Mouse (Mus musculus) embryo, embryonic 10 days (tissue): Measurements from ENCODE around the gene Zfp827.
"Not testable (repeated sequence)": the region's sequence is repeated elsewhere in the genome, so short reads cannot be mapped to it uniquely, and the experiment has no call there.

ENCODE experiments used
- DNase-seq: peaks from one replicate; pipeline ENCODE4 v3.0.0-alpha.2; 2015; ENCODE audit warnings: low spot score

The Zfp827 gene

DNA sequence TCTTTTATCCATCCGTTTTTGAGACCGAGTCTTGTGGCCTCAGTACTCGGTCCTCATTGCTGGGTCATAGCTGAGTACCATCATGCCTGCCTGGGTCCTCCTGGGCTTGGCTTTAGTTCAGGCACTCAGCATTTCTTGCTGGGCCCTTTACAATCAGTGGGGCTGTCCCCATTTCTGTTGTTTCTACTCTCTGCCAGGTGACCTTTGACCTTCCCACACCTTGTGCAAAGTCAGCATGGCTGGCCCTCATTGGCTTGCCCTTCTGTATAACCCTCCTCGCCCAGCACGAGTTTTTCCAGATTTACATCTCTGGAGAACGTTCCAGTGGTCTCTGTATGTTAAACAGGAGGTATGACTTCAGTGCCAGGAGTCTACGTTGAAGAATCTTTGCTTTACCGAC is 83.2 kb downstream of the Zfp827 start:
- DNase-seq = no peak

DNA sequence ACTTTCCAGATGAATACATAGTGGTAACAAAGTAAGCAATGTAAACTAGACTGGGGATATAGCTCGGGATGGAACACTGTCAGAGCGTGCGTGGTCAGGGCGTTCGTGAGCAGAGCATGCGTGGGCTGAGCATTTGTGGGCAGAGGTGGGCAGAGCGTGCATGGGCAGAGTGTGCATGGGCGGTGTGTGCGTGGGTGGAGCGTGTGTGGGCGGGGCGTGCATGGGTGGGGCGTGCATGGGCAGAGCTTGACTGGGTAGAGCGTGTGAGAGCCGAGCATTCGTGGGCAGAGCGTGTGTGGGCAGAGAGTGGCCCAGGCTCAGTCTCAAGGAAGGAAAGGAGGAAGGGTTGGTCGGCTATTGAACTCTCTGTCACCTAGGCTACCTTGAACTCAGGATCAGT is 84.2 kb downstream of the Zfp827 start:
- no peak for DNase-seq

DNA sequence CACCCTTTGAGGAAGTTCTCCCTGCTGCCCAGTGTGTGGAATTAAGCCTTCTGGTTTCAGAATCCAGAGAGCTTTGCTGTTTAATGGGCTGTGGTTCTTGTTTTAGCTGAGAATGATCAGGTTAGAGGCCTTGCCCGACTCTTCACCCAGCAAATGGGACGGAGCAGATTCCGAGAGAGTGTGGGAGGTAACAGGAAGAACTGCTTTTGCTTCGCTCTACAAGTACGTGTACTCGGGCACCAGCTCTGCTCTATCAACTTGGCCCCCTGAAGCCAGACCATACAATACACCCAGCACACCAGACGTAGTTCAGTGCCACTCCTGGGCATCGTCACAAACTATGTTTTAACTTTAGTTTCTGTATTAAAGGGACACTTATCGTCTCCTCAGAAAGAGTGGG is 85.3 kb downstream of the Zfp827 start:
- DNase-seq = no peak

DNA sequence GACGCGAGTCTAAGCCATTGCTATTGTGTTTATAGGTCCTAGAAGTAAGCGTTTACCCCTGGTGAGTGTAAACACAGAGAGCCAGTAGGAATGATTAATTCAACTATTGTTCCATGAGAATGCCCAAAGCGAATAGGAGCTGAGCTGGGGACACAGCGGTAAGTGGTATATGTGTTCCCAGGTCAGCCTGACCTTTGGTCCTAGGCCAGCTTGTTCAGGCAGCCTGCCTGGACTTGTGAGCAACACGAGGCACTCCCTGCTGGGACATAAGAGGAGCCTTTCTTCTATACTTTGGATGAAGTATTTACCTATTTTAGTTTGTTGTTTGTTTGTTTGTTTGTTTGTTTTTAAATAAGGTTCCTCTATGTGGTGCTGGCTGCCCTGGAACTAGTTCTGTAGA is 86.3 kb downstream of the Zfp827 start:
- no peak for DNase-seq

DNA sequence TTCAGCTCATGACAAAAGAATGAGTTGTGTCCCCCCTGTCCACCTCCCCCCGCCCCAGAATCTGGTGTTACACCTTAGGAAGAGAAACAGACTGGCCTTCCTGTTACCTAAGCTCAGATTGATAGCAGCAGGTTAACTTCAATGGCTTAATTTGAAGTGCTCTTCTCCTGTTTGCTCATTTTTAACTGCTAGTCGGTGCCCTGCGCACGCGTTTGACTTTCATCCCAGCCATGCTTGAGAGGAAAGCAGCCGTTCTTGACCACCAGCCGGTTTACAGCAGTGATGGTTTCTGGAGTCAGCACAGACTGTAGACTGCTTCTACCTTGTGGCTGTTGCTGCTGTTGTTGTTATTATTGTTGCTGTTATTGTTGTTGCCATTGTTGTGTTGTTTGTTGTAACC is 88.2 kb downstream of the Zfp827 start:
- no peak for DNase-seq

DNA sequence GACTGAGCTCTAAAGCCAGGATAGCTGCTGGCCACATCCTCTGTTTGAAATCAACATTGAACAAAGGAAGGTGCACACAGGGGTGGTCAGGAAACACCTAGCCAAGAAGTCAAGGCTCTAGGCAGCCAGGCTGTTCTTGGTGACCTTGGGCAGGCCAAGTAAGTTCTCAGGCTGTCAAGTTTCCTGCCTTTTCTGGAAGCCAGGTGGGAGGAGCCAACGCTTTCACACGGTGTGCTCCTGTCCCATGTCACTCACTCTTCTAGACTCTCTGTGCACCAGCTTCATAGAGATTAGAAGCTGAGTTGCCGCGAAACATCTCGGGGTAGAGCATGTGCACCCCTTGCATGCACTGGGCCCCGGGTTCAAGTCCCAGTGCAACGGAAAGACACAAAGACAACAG is 89.5 kb downstream of the Zfp827 start:
- no peak for DNase-seq

DNA sequence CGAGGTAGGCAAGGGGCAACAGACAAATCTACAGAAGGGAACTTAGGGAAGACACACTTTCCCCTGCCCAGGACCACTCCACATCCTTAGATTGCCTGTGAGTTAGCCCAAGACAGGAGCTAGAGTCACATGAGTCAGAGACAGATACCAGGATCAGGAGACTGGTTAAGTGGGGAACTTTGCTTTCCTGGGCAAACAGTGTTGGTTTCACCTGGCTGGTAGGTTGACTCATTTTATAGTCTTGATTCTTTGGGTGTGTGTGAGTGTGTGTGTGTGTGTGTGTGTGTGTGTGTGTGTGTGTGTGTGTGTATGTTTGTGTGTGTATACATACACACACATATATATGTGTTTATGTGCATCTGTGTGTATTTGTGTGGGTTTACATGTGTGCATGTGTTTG is 93.4 kb downstream of the Zfp827 start:
- no peak for DNase-seq

DNA sequence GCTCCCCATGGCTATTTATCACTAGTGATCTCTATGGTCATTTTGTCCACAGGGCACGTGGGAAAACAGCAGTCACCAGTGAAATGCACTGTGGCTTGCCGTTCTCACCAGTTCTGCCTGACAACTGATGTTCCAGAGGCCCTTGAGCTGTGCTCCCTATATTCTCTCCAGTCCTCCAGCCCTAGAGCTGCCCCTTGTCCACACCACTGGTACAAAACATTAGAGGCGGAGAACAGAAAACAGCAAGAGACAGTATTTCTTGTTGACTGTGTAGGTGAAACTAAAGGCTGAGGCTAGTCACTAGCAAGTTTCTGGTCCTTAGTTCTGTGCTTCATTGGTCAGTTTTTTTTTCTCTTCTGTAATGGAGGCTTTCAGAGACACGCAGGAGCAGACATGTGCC is 96.0 kb downstream of the Zfp827 start:
- DNase-seq = no peak

DNA sequence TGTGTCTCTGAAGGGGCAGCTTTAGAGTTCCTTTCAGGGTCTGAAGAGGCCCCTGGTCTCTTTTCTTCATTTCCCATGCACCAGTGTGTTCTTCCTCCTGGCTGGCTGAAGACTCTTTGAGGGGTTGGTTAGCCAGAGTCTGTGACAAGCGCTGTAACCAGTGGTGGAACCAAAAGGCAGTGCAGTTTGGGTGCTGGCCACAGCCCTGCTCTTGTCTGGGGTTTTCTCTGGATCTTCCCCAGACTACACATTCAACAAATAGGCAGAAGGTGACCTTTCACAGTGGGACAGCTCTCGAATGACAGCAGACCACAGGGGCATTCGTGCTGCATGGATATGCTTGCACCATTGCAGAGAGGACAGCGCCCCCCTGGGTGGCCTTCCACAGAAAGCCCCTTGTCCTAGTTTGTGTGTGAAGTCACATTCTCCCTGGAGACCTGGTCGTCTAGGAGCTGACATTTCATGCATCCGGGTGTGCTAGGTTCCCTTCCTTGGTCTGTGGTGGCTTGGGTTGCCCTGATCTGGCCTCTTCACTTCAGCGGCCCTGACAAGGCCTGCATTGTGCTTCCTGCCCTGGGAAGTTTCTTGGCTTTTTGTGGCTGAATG is 99.1 kb downstream of the Zfp827 start:
- no peak for DNase-seq

DNA sequence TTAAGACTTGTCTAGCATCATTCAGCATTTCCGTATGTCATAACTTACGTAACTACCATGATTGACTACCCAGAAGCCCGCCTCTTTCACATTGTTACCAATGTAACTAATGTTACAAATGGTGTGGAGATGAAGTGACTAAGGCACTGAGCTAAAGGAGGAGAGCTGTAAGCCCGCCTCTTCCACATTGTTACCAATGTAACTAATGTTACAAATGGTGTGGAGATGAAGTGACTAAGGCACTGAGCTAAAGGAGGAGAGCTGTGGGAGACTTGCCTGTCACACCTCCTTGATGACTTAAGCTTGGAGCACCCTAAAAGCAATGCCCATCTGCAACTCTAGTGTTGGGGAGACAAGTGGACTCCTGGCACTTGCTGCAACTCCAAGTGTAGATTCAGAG is 100.3 kb downstream of the Zfp827 start:
- DNase-seq = not testable (repeated sequence)

DNA sequence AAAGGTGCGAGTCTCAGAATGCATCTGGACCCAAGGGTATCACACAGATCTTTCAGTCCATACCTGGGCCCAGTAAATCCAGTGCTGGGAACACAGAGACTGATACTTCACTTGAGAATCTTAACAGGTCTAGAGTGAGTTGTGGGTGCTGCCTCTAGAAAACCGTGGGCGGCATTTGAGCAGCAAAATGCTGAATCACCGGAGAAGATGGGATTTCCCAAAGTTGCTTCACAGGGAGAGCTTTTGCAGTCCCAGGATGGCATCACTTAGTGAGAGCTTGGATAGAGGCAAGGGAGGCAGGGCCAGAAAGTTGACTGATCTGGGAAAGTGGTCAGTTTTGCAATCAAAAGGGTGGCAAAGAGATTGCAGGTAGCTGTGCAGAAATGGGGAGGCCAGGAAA is 111.4 kb downstream of the Zfp827 start:
- DNase-seq = no peak

DNA sequence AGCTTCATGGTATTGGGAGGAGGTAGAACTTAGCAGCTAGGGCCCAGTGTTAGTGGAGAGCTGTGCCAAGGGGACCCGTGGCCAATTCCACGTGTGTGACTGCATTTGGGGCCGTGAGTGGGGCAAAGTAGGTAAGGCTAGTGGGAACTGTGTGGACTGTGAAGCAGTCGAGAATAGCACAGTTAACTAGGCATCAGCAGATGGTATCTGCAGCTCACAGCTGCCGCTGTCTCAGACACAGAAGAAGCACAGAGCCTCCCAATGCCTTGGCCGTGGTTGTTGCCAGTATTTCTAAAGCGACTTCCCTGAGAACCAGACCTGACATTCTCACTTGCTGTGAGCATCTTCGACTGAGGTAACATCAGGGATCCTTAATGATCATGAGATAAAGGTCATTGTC is 112.7 kb downstream of the Zfp827 start:
- DNase-seq = no peak

DNA sequence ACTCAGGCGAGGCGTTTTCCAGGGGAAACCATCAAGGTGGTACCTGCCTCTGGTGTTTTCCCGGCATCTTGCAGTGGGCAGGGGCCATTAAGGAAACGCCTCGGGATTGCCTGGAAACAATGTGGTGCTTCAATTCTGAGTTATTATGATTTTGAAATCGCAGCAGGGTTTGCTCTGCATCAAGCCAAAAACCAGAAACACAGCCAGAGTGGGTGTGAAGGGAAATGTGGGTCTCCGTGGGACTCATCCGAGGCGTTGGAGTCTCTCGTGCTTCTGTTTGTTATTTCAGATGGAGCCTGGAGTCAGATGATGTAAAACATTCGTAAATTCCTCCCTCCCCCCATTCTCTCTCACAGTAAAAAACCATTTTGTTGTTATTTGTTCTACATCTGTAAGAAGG is 113.4 kb downstream of the Zfp827 start:
- DNase-seq = no peak

DNA sequence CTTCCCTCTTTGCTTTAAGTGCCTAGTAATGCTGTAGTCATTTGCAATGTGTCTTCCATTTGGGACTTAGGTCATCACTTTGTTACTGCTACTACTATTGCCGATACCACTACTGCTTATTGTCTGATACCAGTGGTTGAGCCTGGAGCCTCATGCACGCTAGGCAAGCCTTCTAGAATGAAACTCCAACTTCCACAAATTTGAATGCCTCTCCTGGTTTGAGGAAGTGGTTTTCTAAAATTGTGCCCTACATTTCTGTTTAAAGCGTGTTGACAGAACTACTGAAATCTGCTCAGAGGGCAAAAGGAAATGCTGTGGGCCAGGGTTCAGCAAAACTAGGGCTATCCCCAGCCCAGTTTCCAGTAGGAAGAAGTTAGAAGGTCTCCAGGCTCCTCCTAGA is 115.5 kb downstream of the Zfp827 start:
- DNase-seq = no peak

DNA sequence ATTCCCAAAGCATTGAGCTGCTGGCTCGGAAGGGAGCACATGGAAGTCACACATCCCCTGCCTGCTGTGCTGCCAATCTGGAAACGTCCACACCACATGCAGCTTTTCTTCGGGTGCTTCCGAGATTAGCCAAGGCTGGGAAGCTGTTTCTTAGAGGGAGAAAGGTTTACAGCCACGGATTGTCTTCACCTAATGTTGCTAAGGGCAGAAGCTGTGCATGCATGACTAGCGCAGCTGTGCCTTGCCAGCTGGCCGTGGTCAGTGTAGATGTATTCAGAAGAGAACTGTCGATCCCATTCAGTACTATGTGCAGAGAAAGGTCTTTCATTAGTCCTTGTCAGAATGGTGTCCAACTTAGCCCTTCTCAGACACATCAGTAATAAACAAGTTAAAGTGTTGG is 117.0 kb downstream of the Zfp827 start:
- no peak for DNase-seq

DNA sequence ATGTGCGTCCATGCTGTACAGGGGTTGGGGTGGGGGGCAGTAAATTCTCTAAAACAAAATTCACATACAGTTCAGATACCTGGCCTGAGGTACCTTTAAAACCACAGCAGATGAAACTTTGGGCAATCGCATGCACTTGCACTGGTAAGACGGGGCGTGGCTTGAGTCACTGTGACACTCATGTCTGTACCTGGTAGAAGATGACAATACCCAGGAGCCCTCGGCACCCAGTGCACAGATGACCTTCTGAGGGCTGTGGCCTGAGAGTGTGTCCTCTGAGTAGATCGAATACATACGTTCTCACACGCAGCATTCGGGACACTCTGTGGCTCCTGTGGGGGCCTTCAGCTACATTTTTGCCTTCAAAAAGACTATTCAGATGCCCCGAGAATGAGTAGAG is 117.4 kb downstream of the Zfp827 start:
- DNase-seq = no peak

DNA sequence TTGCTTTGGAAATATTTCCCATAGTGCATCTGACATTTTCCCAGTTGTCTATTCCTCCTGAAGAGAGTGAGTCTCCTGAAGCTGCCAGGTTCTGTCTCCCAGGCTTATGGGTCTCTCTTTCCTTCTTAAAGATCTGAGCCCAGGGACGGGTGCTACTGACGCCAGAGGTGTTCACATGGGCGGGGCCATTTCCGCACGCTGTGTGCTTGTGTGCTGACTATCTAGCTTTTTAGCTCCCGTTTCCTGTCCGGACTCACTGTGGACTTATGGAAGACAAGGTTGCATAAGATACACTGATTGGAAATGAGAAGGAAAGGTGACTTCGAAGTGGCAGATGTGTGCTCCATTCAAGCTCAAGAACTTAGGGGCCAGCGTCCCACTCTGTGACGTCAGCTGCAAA is 120.6 kb downstream of the Zfp827 start:
- DNase-seq = no peak

DNA sequence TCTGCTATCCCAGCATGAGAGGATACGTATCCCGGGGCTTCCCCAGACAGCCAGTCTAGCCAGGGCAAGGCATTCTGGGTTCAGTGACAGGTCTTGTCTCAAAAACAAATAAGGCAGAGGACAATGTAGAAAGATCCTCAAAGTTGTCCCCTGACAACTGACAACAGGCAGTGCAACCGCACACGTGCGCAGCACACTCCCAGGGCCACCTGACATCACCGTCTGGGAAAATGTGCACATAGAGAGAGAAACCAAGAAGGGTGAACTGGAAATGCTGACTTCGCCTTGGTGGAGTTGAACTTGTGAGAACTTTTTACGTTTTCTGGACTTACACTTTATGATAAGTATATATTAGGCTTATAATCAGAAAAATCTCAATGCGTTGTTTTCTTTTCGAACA is 121.6 kb downstream of the Zfp827 start:
- no peak for DNase-seq

DNA sequence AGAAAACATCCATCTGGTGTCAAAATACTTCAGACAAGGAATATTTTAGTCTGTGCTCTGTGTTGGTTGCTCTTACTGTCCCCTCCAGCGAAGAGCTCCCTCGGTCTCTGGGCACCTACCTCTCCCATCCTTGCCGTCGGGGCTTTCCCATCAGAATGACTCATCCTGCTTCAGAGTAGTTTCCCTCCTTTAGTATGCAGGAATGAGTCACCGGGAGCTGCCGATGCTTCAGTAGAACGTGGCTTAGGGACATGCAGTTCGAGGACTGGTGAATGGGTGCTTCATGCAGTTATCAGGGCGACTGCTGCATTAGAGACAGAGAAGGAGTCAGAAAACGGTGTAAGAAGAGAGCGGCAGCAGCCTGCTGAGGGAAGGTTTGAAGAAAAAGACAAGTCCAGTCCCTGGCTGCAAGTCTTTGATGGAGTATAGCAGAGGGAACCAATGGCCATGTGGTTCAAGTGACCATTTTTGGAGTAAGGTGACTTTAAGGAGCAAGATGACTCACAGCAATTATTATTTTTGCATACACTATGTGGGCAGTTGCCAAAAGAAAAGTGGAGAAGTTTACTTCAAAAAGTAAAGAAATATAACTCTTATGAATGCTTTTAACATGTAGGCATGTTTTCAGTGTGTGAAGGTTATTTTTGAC is 122.4 kb downstream of the Zfp827 start:
- no peak for DNase-seq

DNA sequence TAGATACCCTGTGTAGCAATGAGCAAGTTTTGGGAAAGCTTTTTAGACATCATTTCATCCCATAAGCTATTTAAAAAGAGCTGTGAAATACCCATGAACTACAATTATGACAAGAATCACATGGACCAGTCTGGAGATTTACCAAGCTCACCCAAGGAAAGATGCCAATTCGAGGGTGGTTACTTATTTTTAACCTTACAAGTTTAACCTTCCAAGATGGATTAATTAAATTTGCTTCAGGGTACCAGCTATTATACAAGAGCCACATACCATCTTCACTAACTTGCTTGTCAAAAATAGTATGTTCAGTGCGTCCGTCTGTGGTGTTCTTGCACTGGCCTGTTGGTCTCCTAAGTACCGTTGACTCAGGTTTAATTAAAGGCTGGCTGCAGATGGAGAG is 123.4 kb downstream of the Zfp827 start:
- no peak for DNase-seq

DNA sequence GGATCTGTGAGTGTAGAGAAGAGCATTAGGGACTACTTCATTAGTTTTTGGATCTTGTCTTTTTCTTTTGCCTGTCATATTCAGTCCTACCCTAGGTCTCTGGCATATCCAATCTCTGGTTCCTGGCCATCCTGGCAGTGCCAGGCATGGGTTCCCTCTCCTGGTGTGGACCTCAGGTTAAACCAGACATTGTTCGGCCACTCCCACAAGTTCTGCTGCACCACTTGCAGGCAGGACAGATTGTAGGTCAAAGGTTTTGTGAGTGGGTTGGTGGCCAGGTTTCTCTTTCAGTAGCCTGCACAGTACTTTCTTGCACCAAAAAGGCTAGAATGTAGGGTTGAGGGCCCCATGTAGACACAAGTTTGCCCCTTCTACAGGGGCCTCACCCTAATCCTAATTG is 125.0 kb downstream of the Zfp827 start:
- no peak for DNase-seq

DNA sequence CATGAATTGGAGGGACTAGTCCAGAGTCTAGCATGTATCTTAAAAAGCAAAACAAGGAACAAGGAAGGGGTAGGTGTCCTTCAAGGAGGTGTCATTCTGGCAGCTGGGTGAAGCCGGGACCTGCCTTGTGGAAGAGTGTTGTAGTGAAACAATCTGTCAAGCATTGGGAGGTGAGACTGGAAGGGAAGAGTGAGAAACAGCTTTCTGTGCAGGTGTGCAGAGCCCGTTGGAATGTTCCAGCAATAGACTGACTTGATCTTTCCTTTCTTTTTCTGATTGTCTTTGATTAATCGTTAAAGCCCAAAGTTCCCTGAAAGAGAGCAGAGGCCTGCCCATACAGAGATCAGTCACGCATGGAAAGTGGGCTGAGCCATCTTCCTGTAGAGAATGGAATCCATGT is 125.4 kb downstream of the Zfp827 start:
- no peak for DNase-seq

DNA sequence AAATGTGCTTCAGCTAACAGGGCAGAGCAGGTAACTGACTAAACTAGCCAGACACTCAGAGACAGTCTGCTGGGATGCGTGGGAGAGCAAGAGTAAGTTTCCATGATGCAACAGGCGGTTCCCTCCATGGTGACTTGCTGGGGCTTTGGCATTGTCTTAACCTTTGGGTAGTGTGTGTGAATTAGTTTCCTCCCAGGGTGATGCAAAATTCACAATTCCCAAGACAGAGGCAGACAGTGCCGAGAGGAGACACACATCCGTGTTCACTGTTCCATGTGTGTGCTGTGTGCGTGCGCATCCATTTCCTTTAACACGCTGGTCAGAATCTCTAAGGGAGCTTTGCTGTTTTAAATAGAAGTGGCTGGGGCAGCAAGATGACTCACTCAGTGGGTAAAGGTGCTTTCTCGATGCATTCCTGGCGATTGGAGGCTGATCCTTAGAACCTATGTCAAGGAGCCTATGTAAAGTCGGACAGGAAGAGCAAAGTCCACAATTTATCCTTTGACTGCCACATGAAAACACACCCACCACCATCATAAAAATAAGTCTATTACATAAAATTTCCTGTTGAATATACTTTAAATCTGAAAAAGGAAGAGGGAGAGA is 127.4 kb downstream of the Zfp827 start:
- DNase-seq = no peak

DNA sequence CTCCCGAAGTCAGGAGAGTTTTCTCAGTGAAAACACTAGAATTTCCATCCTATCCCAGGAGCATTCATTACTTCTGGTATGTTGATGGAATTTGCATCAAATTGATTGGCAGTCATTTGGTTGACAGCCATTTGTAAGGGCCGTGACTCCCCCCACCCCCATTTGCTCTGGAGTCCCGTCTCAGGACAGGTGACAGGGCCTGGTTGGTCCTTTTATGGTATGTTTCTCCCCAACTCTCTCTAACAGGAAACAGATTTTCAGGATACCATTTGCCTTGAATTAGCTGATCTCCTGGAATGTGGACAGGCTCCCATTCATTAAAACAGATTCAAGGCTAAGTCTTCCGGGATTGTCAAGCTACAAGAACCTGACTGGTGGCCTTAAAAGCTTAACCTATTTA is 129.1 kb downstream of the Zfp827 start:
- peak; percentile 25 for DNase-seq
